21 mouse cellular contexts compared by ENCODE assay signal in the genomic region with DNA sequence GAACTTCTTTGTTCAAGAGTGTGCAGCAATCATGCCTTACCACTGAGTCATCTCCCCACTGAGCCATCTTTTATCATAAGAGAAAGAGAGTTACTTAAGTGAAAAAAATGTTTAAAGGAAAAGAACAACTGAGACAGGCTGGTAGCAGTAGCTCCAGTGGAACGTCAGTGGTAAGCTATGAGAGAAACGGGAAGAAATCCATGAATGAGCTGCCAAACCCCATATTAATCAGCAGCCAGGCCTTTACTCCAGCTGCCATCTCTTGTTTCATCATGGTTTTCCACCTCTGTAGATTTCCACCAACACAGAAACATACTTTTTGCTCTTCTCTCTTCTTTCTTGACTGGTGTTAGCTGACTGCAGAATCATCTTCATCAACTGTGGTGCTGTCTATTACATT.
DNase-seq lines count a peak whose midpoint lies in the region; ATAC-seq and TF ChIP-seq lines count a peak whose summit lies in the region.
"Had no signal": no experiment of that assay in that cellular context is flagged by ENCODE, and none has a peak within 500 bp of the region (broad histone marks: within the 10 kb centered on the region; RNA-seq: fewer than 3 reads in every experiment).

No protein-coding gene starts in this region.

- H3ac ChIP-seq in myocyte (ENCODE audit: control insufficient read depth, insufficient read length), result no peak overlapping the region

- TF ChIP-seq CTCF in forebrain, postnatal 0 days (IDR thresholded peaks at IDR 0.05; ENCODE audit: low read depth), result no peak

- H3K9ac ChIP-seq in intestine, embryonic 15.5 days, result no peak overlapping the region
- no peak overlapping the region for H3K9ac ChIP-seq in forebrain, postnatal 0 days
- H3K9ac ChIP-seq: embryonic facial prominence, embryonic 12.5 days; heart, embryonic 15.5 days; hindbrain, embryonic 13.5 days had no signal

- no peak overlapping the region for H3K27ac ChIP-seq in intestine, embryonic 15.5 days
- H3K27ac ChIP-seq in forebrain, postnatal 0 days (ENCODE audit: low read depth, low read length), result no peak overlapping the region
- H3K27ac ChIP-seq: embryonic facial prominence, embryonic 12.5 days; heart, embryonic 15.5 days; hindbrain, embryonic 13.5 days; hindbrain, postnatal 0 days had no signal

- TF ChIP-seq POLR2A in myocyte (IDR thresholded peaks at IDR 0.05; ENCODE audit: insufficient read length, low read depth), result no peak

- H3K4me1 ChIP-seq in intestine, embryonic 15.5 days (replicated peaks), result no peaks in the 10 kb centered on the region
- H3K4me1 ChIP-seq in forebrain, postnatal 0 days (ENCODE audit: insufficient read depth), result no peaks in the 10 kb centered on the region
- H3K4me1 ChIP-seq: embryonic facial prominence, embryonic 12.5 days; heart, embryonic 15.5 days; hindbrain, embryonic 13.5 days had no signal

- no peaks in the 10 kb centered on the region for H3K27me3 ChIP-seq in myocyte (ENCODE audit: control insufficient read depth, insufficient read depth, insufficient read length)
- H3K27me3 ChIP-seq in intestine, embryonic 15.5 days (replicated peaks), result no peaks in the 10 kb centered on the region
- H3K27me3 ChIP-seq in forebrain, postnatal 0 days (ENCODE audit: insufficient read depth, low read length), result no peaks in the 10 kb centered on the region
- H3K27me3 ChIP-seq: embryonic facial prominence, embryonic 12.5 days; heart, embryonic 15.5 days; hindbrain, embryonic 13.5 days had no signal

- WGBS in intestine, embryonic 15.5 days, result 68% methylated on average over 2 of the region's 2 CpGs
- 75% methylated on average over 2 of the region's 2 CpGs for WGBS in forebrain, postnatal 0 days

- H3K9me3 ChIP-seq in intestine, embryonic 15.5 days, result no peaks in the 10 kb centered on the region
- no peaks in the 10 kb centered on the region for H3K9me3 ChIP-seq in forebrain, postnatal 0 days (ENCODE audit: low read length)
- H3K9me3 ChIP-seq: embryonic facial prominence, embryonic 12.5 days; heart, embryonic 15.5 days; hindbrain, embryonic 13.5 days had no signal

- DNase-seq in heart, postnatal 10 days, result peak; percentile 9 to 11
- no peak for DNase-seq in heart, postnatal 4 days
- peak; percentile 6 for DNase-seq in adipocyte (ENCODE audit: low spot score)
- no peak for DNase-seq in c-Kit-positive CD71-positive TER-119-positive erythroid progenitor cells, embryonic 14.5 days (ENCODE audit: low spot score)
- DNase-seq in forebrain, postnatal 0 days, result no peak
- DNase-seq: adrenal gland, adult 2 months; cerebellum, adult 11-12 months; cerebellum, adult 9-10 months; cerebellum, postnatal 25 days; gastrocnemius, postnatal 10 days; heart, postnatal 36 days; kidney, adult 18-20 months had no signal

- no peak for ATAC-seq in intestine, embryonic 15.5 days
- no peak for ATAC-seq in forebrain, postnatal 0 days
- ATAC-seq: activated CD4-positive, CD25-positive, alpha-beta regulatory T cell, adult 4 months; forebrain, embryonic 14.5 days; hindbrain, postnatal 0 days had no signal

- no peaks in the 10 kb centered on the region for H3K79me2 ChIP-seq in myocyte (ENCODE audit: control insufficient read depth, insufficient read depth)

- H3K36me3 ChIP-seq in myocyte (ENCODE audit: control insufficient read depth, insufficient read depth), result no peaks in the 10 kb centered on the region
- no peaks in the 10 kb centered on the region for H3K36me3 ChIP-seq in intestine, embryonic 15.5 days
- H3K36me3 ChIP-seq in forebrain, postnatal 0 days (ENCODE audit: insufficient read depth), result no peaks in the 10 kb centered on the region
- H3K36me3 ChIP-seq: embryonic facial prominence, embryonic 12.5 days; heart, embryonic 15.5 days; hindbrain, embryonic 13.5 days had no signal

- H3K4me2 ChIP-seq in myocyte (ENCODE audit: low read depth), result peak overlapping the region; percentile 51
- no peak overlapping the region for H3K4me2 ChIP-seq in intestine, embryonic 15.5 days (replicated peaks)
- no peak overlapping the region for H3K4me2 ChIP-seq in forebrain, postnatal 0 days (ENCODE audit: low read depth)
- H3K4me2 ChIP-seq: embryonic facial prominence, embryonic 12.5 days; heart, embryonic 11.5 days; heart, embryonic 15.5 days; hindbrain, embryonic 13.5 days had no signal

- H3K4me3 ChIP-seq in myocyte, result no peak overlapping the region
- no peak overlapping the region for H3K4me3 ChIP-seq in intestine, embryonic 15.5 days (replicated peaks)
- H3K4me3 ChIP-seq in forebrain, postnatal 0 days (ENCODE audit: low read depth, low read length), result no peak overlapping the region
- H3K4me3 ChIP-seq: embryonic facial prominence, embryonic 12.5 days; heart, embryonic 15.5 days; hindbrain, embryonic 13.5 days had no signal

- intact Hi-C loops in heart, postnatal 10 days (cut with DNase I), result no loop called here

TF ChIP-seq in myocyte, 11 proteins besides CTCF, POLR2A, EP300 and RAD21:
- TF ChIP-seq CEBPB (IDR thresholded peaks at IDR 0.05; ENCODE audit: insufficient read depth, poor library complexity, severe bottlenecking) (0 out of 2 replicates have a peak, but pooled peaks have one; percentile 2), MYOD1 (IDR thresholded peaks at IDR 0.05; ENCODE audit: control insufficient read depth in 1 of 3, insufficient read length in 2 of 3, low read depth in 2 of 3) (peak in 2 of 3 experiments; percentile 10 to 45), POLR2AphosphoS2 (IDR thresholded peaks at IDR 0.05; ENCODE audit: insufficient read length, low read depth) (no peak)
TF ChIP-seq in myocyte: peak in this region for 2.

Comparison
In these comparisons a context has a peak if more than half of its experiments do, and no peak if none do; other contexts are left out.
1. DNase-seq: peak in heart, postnatal 10 days (2 of 2) and adipocyte (single experiment); none in heart, postnatal 4 days (single experiment), c-Kit-positive CD71-positive TER-119-positive erythroid progenitor cells, embryonic 14.5 days (single experiment) and forebrain, postnatal 0 days (single experiment).